Mouse (Mus musculus) ES-Bruce4 (cell line): ENCODE data around the gene Kansl2.

Source experiments
- CTCF ChIP-seq: IDR thresholded peaks from one replicate; pipeline ENCODE4 v1.8.1; 2011; ENCODE audit warnings: low read depth, low read length
- EP300 ChIP-seq: IDR thresholded peaks from 2 replicates; pipeline ENCODE4 v1.6.1; 2011; ENCODE audit warnings: low read depth, low read length; ENCODE audit not compliant: insufficient read depth

DNA sequence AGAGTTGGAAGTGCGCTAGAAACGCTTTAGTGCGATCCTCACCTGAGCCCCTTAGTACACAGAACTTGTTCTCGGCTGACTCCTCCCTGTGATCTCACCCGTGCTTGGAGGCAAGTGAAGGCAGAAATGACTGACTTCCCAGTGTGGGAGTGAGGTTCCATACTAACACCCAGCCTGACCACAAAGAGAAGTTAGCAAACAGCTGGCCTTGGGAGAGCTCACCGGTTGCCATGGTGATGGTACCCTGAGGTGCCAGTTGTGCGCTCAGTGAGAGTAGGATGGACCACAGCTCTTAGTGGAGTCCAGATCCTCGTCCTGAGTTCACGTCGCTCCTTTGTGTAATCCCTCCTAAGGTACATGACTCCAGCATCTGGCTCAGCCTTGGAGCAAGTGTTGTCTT, 59.1 kb downstream of the Kansl2 start:
- TF ChIP-seq EP300 = no peak
- no peak for TF ChIP-seq CTCF
